Mouse (Mus musculus) kidney, postnatal 0 days (tissue): ENCODE data around the gene Lyrm4. TPM values are rescaled to one million over a fixed set of nuclear protein-coding genes. Genes with fewer than 3 reads are reported as not detected.

Experiments
- ATAC-seq: fragments of 200-750 bp; cut with Nextera tagmentation; replicated peaks from 2 replicates; pipeline ENCODE4 v1.8.0; 2017; ENCODE audit warnings: low read depth, moderate number of reproducible peaks, moderate TSS enrichment, moderate library complexity; ENCODE audit not compliant: low FRiP score
- DNase-seq: peaks from one replicate; pipeline ENCODE4 v3.0.0-alpha.2; 2016; ENCODE audit warnings: low spot score
- H3K27ac ChIP-seq: fragments of 300-500 bp; sonication (generic); 2 replicates; pipeline ENCODE4 v1.5.1; 2014; ENCODE audit warnings: mild to moderate bottlenecking
- H3K27me3 ChIP-seq: fragments of 300-500 bp; sonication (generic); 2 replicates; pipeline ENCODE4 v1.6.1; 2014; ENCODE audit warnings: low read length, mixed read lengths; ENCODE audit not compliant: insufficient read depth
- H3K36me3 ChIP-seq: fragments of 300-500 bp; sonication (generic); 2 replicates; pipeline ENCODE4 v1.6.1; 2014; ENCODE audit warnings: low read length, mixed read lengths; ENCODE audit not compliant: insufficient read depth
- H3K4me1 ChIP-seq: fragments of 300-500 bp; sonication (generic); replicated peaks from 2 replicates; pipeline ENCODE4 v1.6.1; 2014; ENCODE audit warnings: antibody characterized with exemption, low read length, mixed read lengths; ENCODE audit not compliant: insufficient read depth
- H3K4me2 ChIP-seq: fragments of 300-500 bp; sonication (generic); 2 replicates; pipeline ENCODE4 v1.6.1; 2014; ENCODE audit warnings: mild to moderate bottlenecking, low read length, moderate library complexity, mixed read lengths
- H3K4me3 ChIP-seq: fragments of 300-500 bp; sonication (generic); replicated peaks from 2 replicates; pipeline ENCODE4 v1.5.1; 2014; ENCODE audit warnings: low read depth, low read length
- H3K9ac ChIP-seq: fragments of 300-500 bp; sonication (generic); 2 replicates; pipeline ENCODE4 v1.6.1; 2014; ENCODE audit warnings: low read depth, low read length
- H3K9me3 ChIP-seq: fragments of 300-500 bp; sonication (generic); replicated peaks from 2 replicates; pipeline ENCODE4 v1.6.1; 2016; ENCODE audit warnings: low read length, inconsistent platforms, mixed read lengths
- CTCF ChIP-seq: IDR thresholded peaks from 2 replicates; pipeline ENCODE4 v1.5.1; 2016; ENCODE audit warnings: antibody characterized with exemption, low read depth, mild to moderate bottlenecking, moderate library complexity
- WGBS: fragments of 180-500 bp; shearing (Covaris S2); extraction: QIAGEN DNeasy Blood & Tissue Kit; methylation state at CpG from one replicate; pipeline ENCODE4 v1.1.7; 2014; 5-methylcytosine and 5-hydroxymethylcytosine counted together
- polyA plus RNA-seq: library from polyadenylated mRNA; unstranded; fragments of >200 nt; fragmentation: Nextera tagmentation; extraction: Ambion mirVana; gene quantifications from 2 replicates; pipeline ENCODE4 v1.2.1, GENCODE M21; 2015

Lyrm4 gene
- polyA plus RNA-seq, 1 experiment from 2014 or later: 36.0 TPM

DNA sequence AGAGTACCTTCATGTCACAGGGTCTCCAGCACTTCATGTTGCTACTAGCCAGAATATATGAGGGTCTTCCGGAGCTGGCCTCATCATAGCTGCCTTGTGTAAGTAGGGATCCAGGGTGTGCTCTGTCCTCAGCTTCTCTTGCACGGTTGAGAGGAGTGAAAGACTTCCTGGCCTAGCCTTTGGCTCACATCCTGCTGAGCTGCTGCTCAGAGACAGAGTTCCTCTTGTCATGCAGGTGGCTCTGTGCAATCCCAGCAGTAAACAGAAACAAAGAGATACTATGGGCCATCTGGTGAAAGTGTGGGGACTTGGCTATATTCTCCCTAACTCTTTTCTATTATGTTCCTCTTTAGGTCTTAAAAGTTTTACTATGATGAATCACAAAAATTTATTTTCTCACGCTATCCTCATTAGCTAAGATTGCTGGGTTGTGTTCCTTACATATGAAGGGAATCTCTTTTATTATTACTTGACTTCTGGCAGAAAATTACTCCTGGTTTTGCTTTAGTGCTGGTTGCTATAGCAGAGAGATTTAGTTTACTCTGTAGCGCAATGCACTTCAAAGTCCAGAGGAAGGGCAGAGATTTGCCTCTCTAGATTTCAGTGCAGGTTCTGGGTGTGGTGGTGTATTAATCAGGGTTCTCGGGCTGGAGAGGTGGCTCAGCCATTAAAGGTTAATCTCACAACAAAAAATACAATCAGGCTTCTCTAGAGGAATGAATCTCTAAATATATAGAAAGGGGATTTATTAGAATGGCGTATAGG lies 32.0 kb upstream of the Lyrm4 start:
- TF ChIP-seq CTCF: no peak
- Histone ChIP-seq H3K4me2 (no peak overlapping the region), H3K27ac (no peak overlapping the region), H3K36me3 (no peaks in the 10 kb centered on the region), H3K4me1 (no peaks in the 10 kb centered on the region), H3K27me3 (no peaks in the 10 kb centered on the region), H3K9me3 (no peaks in the 10 kb centered on the region), H3K4me3 (no peak overlapping the region), H3K9ac (no peak overlapping the region)
- no peak for ATAC-seq
- WGBS: 66% methylated on average over 6 of the region's 6 CpGs
- DNase-seq: no peak

DNA sequence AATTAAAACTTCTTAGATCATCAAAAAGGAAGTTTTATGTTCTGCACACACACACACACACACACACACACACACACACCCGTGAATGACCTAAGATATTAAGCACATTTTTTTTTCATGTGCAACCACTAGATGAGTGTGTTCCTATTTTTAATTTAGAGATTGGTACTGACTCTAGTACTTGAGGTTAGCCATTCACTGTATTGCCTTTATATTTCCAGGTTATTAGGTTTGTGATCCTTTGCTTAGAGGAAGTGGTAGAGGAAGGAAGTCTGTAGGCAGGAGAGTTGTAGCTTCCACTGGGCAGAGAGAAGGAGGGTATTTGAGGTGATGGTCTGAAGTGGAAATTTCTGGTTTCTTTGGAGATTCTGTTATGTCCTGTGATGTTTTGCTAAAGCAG lies 28.3 kb upstream of the Lyrm4 start:
- no peak for TF ChIP-seq CTCF
- Histone ChIP-seq H3K36me3 (no peaks in the 10 kb centered on the region), H3K4me1 (no peaks in the 10 kb centered on the region), H3K27ac (no peak overlapping the region), H3K4me2 (no peak overlapping the region), H3K4me3 (no peak overlapping the region), H3K27me3 (no peaks in the 10 kb centered on the region), H3K9ac (no peak overlapping the region), H3K9me3 (no peaks in the 10 kb centered on the region)
- no peak for DNase-seq
- WGBS: 52% methylated on average over 1 of the region's 1 CpGs
- ATAC-seq: no peak

DNA sequence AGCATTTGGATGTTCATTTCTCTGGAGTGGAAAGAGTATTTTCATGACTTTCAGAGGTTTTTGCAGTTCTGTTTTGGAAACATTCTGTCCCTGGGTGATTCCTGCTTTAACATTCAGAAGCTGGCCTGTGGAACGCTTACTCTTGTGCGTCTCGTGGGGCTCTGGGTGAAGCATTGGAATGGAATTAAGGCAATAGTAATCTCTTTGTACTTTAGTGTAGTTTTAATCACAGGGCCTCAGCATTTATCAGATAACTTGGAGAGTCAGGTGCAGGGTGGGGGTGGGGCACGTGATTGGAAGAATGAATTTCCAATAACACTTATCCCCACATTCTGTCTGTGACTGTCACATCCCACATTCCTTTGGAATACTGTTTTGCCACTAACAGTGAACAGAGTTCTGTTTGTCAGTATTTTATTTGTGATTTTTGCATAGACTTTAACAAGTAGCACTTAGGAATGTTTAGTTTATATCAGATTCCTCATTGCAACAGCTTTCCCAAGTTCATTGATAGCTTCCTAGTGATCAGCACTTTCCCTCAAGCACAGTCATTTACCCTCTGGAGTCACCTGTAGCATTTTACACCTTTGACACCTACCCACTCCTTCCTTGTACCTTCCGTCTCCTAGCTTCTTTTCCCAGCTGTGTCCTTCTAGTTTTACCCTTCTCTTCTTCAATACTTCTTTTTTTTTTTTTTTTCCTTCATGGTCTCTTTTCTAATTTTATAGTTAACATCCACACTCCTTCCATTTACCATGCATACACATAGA lies 23.1 kb upstream of the Lyrm4 start:
- Histone ChIP-seq H3K4me1 (no peaks in the 10 kb centered on the region), H3K4me3 (no peak overlapping the region), H3K27me3 (no peaks in the 10 kb centered on the region), H3K36me3 (no peaks in the 10 kb centered on the region), H3K4me2 (no peak overlapping the region), H3K27ac (no peak overlapping the region), H3K9ac (no peak overlapping the region), H3K9me3 (no peaks in the 10 kb centered on the region)
- no peak for ATAC-seq
- no peak for TF ChIP-seq CTCF
- WGBS: 75% methylated on average over 5 of the region's 5 CpGs
- DNase-seq: no peak

DNA sequence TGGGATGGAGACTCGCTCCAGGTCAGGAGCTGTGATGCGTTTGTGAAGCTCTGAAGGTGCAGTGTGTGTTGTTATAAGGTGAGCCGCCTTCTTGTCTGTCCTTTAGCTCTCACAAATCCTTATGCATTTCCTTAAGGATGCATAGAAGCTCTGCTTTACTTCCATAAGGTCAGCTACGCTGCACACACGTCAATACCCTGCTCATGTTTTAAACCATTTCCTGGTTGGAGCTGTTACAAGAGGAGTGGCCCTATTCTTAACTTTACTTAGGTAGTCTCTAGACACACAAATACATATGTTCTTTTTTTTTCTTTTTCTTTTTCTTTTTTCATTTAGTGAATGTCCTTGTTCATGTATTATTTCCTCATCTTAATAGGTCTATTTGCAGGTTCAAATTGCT lies 22.4 kb upstream of the Lyrm4 start:
- no peak overlapping the region for H3K4me3 ChIP-seq
- H3K4me1 ChIP-seq: no peaks in the 10 kb centered on the region
- no peaks in the 10 kb centered on the region for H3K36me3 ChIP-seq
- H3K4me2 ChIP-seq: no peak overlapping the region
- ATAC-seq (no peak), DNase-seq (no peak)
- no peak overlapping the region for H3K27ac ChIP-seq
- no peak overlapping the region for H3K9ac ChIP-seq
- TF ChIP-seq CTCF: no peak
- H3K9me3 ChIP-seq: no peaks in the 10 kb centered on the region
- 75% methylated on average over 5 of the region's 5 CpGs for WGBS
- no peaks in the 10 kb centered on the region for H3K27me3 ChIP-seq

DNA sequence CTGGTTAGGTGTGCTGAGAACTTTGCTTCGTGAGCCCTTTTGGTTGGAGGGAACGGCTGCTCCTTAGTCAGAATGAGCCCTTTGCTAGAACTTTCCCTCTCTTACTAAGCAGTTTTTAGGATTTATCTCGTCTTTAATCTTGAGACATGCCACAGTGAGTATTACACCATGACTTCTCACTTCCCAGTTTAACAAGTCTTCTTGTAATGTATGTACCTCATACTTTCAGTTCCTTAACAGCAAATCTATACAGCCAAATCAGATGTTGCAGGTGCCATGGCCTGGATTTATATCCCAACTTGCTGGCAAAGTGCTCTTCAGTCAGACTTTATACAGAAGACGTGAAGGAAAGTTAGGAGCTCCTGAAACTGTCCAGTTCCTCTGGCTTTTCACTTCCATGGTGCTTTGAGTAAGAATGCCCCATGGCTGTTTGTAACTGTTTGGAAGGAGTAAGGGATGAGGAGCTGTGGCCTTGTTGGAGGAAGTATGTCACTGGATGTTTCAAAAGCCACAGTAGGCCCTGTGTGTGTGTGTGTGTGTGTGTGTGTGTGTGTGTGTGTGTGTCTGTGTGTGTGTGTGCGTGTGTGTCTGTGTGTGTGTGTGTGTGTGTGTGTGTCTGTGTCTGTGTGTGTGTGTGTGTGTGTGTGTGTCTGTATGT lies 14.8 kb upstream of the Lyrm4 start:
- Histone ChIP-seq H3K4me1 (no peaks in the 10 kb centered on the region), H3K9me3 (no peaks in the 10 kb centered on the region), H3K27me3 (no peaks in the 10 kb centered on the region), H3K27ac (no peak overlapping the region), H3K4me3 (no peak overlapping the region), H3K36me3 (no peaks in the 10 kb centered on the region), H3K9ac (no peak overlapping the region), H3K4me2 (no peak overlapping the region)
- ATAC-seq (no peak), DNase-seq (no peak)
- WGBS: 83% methylated on average over 5 of the region's 5 CpGs
- no peak for TF ChIP-seq CTCF

DNA sequence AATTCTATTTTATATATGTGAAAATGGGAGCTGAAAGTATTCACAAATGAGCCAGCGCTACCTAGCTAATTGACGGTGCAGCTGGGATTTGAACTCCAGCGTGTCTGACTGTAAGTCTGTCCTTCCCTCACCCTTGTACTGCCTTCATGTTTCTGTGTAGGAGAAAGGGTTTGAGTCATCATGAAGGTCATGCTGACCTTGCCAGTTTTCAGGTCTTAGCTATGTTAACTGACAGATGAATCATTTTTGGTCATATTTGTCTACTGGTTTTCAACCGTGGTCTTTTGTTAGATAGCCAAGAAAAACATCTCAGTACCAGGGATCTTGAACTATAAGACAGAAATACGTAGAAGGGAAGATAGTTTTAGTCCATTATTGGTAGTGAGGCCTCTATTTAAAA lies 14.1 kb upstream of the Lyrm4 start:
- 83% methylated on average over 5 of the region's 5 CpGs for WGBS
- H3K4me3 ChIP-seq: no peak overlapping the region
- no peaks in the 10 kb centered on the region for H3K27me3 ChIP-seq
- H3K4me2 ChIP-seq: no peak overlapping the region
- DNase-seq (no peak), ATAC-seq (no peak)
- H3K4me1 ChIP-seq: no peaks in the 10 kb centered on the region
- H3K9ac ChIP-seq: no peak overlapping the region
- no peak for TF ChIP-seq CTCF
- no peaks in the 10 kb centered on the region for H3K36me3 ChIP-seq
- no peak overlapping the region for H3K27ac ChIP-seq
- H3K9me3 ChIP-seq: no peaks in the 10 kb centered on the region
